Mouse (Mus musculus): ENCODE measurements around the gene Zbtb49.

Gene Zbtb49

GRCm38 (mm10) chr5:38195941-38196340, 24.3 kb downstream of the Zbtb49 start:
- no peak for DNase-seq (ENCODE audit: low read depth in 2 of 2, low spot score in 2 of 2)

- DNase-seq (ENCODE audit: low read depth in 2 of 2, low spot score in 2 of 2): no peak
Observed at GRCm38 (mm10) chr5:38194946-38195345, 25.3 kb downstream of the Zbtb49 start.

- DNase-seq (ENCODE audit: low read depth in 2 of 2, low spot score in 2 of 2): no peak
Observed at GRCm38 (mm10) chr5:38190907-38191306, 29.4 kb downstream of the Zbtb49 start.

- DNase-seq (ENCODE audit: low read depth in 2 of 2, low spot score in 2 of 2): no peak
Observed at GRCm38 (mm10) chr5:38187006-38187405, 33.3 kb downstream of the Zbtb49 start.

GRCm38 (mm10) chr5:38184688-38185285, 35.5 kb downstream of the Zbtb49 start:
- no peak for DNase-seq (ENCODE audit: low read depth in 2 of 2, low spot score in 2 of 2)

GRCm38 (mm10) chr5:38174256-38174912, 45.9 kb downstream of the Zbtb49 start:
- no peak for DNase-seq (ENCODE audit: low read depth in 2 of 2, low spot score in 2 of 2)

GRCm38 (mm10) chr5:38173766-38174165, 46.5 kb downstream of the Zbtb49 start:
- no peak for DNase-seq (ENCODE audit: low read depth in 2 of 2, low spot score in 2 of 2)

- no peak for DNase-seq (ENCODE audit: low read depth in 2 of 2, low spot score in 2 of 2)
Observed at GRCm38 (mm10) chr5:38168497-38168896, 51.8 kb downstream of the Zbtb49 start.

- no peak for DNase-seq (ENCODE audit: low read depth in 2 of 2, low spot score in 2 of 2)
Observed at GRCm38 (mm10) chr5:38159634-38160413, 60.4 kb downstream of the Zbtb49 start, which contains the start of gene Nsg1. Nsg1 (minus strand) TSS chr5:38159907.

- no peak for DNase-seq (ENCODE audit: low read depth in 2 of 2, low spot score in 2 of 2)
Observed at GRCm38 (mm10) chr5:38158947-38159633, 61.2 kb downstream of the Zbtb49 start.

GRCm38 (mm10) chr5:38158501-38158946, 61.7 kb downstream of the Zbtb49 start:
- DNase-seq (ENCODE audit: low read depth in 2 of 2, low spot score in 2 of 2): no peak

GRCm38 (mm10) chr5:38157481-38158020, 62.7 kb downstream of the Zbtb49 start:
- no peak for DNase-seq (ENCODE audit: low read depth in 2 of 2, low spot score in 2 of 2)

GRCm38 (mm10) chr5:38153636-38154035, 66.6 kb downstream of the Zbtb49 start:
- no peak for DNase-seq (ENCODE audit: low read depth in 2 of 2, low spot score in 2 of 2)

- DNase-seq (ENCODE audit: low read depth in 2 of 2, low spot score in 2 of 2): no peak
Observed at GRCm38 (mm10) chr5:38152201-38153108, 67.8 kb downstream of the Zbtb49 start.

GRCm38 (mm10) chr5:38151264-38151663, 69.0 kb downstream of the Zbtb49 start:
- DNase-seq (ENCODE audit: low read depth in 2 of 2, low spot score in 2 of 2): no peak

- no peak for DNase-seq (ENCODE audit: low read depth in 2 of 2, low spot score in 2 of 2)
Observed at GRCm38 (mm10) chr5:38146524-38146923, 73.7 kb downstream of the Zbtb49 start.

GRCm38 (mm10) chr5:38140893-38141292, 79.4 kb downstream of the Zbtb49 start:
- DNase-seq (ENCODE audit: low read depth in 2 of 2, low spot score in 2 of 2): no peak

Data from CD8-positive naive resting alpha-beta T cell, adult 2 months (primary cell).